Mouse (Mus musculus) neural tube, embryonic 14.5 days (tissue): ENCODE measurements around the gene Olfr1258. TPM values are rescaled to one million over a fixed set of nuclear protein-coding genes. Genes with fewer than 3 reads are reported as not detected.
A peak's percentile ranks its signal among the peaks of the same experiment; 100 is the strongest.
"Not testable (repeated sequence)": the region's sequence is repeated elsewhere in the genome, so short reads cannot be mapped to it uniquely, and the experiment has no call there.

ENCODE experiments used
- ATAC-seq: fragments of 200-750 bp; cut with Nextera tagmentation; 2 replicates; pipeline ENCODE4 v1.8.0; 2017; ENCODE audit warnings: low read depth, mild to moderate bottlenecking, moderate TSS enrichment, moderate library complexity
- H3K27ac ChIP-seq: fragments of 300-500 bp; sonication (generic); 2 replicates; pipeline ENCODE4 v1.5.1; 2014; ENCODE audit warnings: low read depth, mild to moderate bottlenecking, control low read depth, low read length, moderate library complexity, mixed read lengths
- H3K27me3 ChIP-seq: fragments of 300-500 bp; sonication (generic); 2 replicates; pipeline ENCODE4 v1.6.1; 2014; ENCODE audit warnings: low read length; ENCODE audit not compliant: control insufficient read depth, insufficient read depth
- H3K36me3 ChIP-seq: fragments of 300-500 bp; sonication (generic); 2 replicates; pipeline ENCODE4 v1.6.1; 2014; ENCODE audit warnings: low read length, mixed read lengths; ENCODE audit not compliant: control insufficient read depth, insufficient read depth
- H3K4me1 ChIP-seq: fragments of 300-500 bp; sonication (generic); 2 replicates; pipeline ENCODE4 v1.6.1; 2014; ENCODE audit warnings: low read length; ENCODE audit not compliant: control insufficient read depth, insufficient read depth
- H3K4me2 ChIP-seq: fragments of 300-500 bp; sonication (generic); 2 replicates; pipeline ENCODE4 v1.6.1; 2014; ENCODE audit warnings: mild to moderate bottlenecking, low read depth, low read length, control low read depth
- H3K4me3 ChIP-seq: fragments of 300-500 bp; sonication (generic); 2 replicates; pipeline ENCODE4 v1.5.1; 2014; ENCODE audit warnings: low read depth, low read length, control low read depth, mixed read lengths
- H3K9ac ChIP-seq: fragments of 300-500 bp; sonication (generic); replicated peaks from 2 replicates; pipeline ENCODE4 v1.6.1; 2014; ENCODE audit warnings: low read depth, mild to moderate bottlenecking, control low read depth, low read length, mixed read lengths
- H3K9me3 ChIP-seq: fragments of 300-500 bp; sonication (generic); 2 replicates; pipeline ENCODE4 v1.6.1; 2016; ENCODE audit warnings: low read length; ENCODE audit not compliant: control insufficient read depth
- WGBS: fragments of 180-500 bp; shearing (Covaris S2); extraction: QIAGEN DNeasy Blood & Tissue Kit; methylation state at CpG from one replicate; pipeline ENCODE4 v1.1.7; 2014; 5-methylcytosine and 5-hydroxymethylcytosine counted together
- polyA plus RNA-seq: library from polyadenylated mRNA; unstranded; fragments of >200 nt; fragmentation: Nextera tagmentation; extraction: Ambion mirVana; gene quantifications from 2 replicates; pipeline ENCODE4 v1.2.1, GENCODE M21; 2014

Gene Olfr1258
- polyA plus RNA-seq, result not detected in 2 replicates

DNA sequence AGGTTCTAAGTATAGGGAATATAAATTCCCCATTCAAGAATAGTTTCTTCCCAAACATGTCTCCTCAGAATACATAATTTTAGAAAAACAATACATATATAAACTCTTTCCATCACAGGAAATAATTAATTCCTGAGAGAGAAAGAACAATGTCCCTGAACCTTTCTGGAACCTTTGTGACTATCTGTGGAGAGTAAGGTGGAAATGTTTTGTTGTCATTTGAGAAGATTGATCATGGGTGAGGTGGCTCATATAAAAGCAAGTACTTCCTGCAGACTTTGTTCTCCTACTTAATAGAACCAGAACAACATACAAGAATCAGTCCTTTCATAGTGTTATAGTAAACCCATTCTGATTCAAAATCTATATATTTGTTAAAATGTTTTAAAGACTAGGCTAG, at the start of gene Olfr1258:
Gene Olfr1258, plus strand, starts transcription at position 301 of the 400 bp plus-strand sequence.
- Histone ChIP-seq H3K4me2 (no peak within 1 kb of the TSS), H3K36me3 (no peaks in the 10 kb centered on the region), H3K9me3 (no peaks in the 10 kb centered on the region), H3K27me3 (no peaks in the 10 kb centered on the region), H3K4me3 (no peak within 1 kb of the TSS), H3K27ac (no peak within 1 kb of the TSS), H3K4me1 (no peaks in the 10 kb centered on the region), H3K9ac (no peak within 1 kb of the TSS)
- no peak for ATAC-seq

DNA sequence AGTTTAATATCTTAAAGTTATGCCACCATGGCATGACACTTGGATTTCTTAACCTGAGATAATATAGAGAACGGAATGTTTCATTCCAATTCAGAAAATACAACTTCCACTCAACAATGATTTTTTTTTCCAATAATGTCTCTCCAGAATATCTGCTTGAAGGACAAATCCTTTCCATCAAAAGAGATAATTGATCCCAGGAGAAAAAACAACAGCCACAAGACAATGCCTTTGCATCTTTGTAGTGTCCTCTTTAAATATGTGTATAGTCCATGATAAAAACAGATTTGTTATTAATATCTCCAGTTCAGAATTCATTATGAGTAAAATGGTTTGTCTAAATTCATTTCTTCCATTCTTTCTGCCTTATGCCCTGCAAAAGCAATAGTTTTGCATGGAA, 49.0 kb upstream of the Olfr1258 start, which contains the start of gene Olfr1257:
Gene Olfr1257, plus strand, starts transcription at position 301 of the 400 bp plus-strand sequence.
- Histone ChIP-seq H3K9ac (no peak within 1 kb of the TSS), H3K27me3 (no peaks in the 10 kb centered on the region), H3K36me3 (no peaks in the 10 kb centered on the region), H3K4me3 (no peak within 1 kb of the TSS), H3K27ac (no peak within 1 kb of the TSS), H3K9me3 (no peaks in the 10 kb centered on the region), H3K4me2 (no peak within 1 kb of the TSS), H3K4me1 (no peaks in the 10 kb centered on the region)
- 93% methylated on average over 1 of the region's 1 CpGs for WGBS
- no peak for ATAC-seq

DNA sequence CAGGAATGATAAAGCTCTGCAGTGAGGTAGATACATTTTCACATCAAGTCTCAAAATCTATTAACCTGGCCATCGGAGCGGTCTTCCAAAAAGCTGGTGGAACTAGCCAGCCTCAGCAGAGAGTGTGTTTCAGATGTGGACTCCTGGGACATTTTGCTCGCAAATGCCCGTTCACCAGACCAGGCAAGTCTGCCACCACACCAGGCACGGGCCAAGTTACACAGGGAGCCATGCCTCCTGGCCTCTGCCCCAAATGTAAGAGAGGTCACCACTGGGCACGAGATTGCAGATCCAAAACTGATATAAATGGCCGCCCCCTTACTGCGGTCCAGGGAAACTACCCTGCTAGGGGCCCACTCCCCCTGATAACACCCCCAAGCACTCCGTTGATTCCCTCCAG, 14.5 kb upstream of the Olfr1258 start:
- not testable (repeated sequence) for H3K4me1 ChIP-seq, H3K27ac ChIP-seq, ATAC-seq, H3K4me3 ChIP-seq, H3K4me2 ChIP-seq, H3K9me3 ChIP-seq, H3K27me3 ChIP-seq, H3K9ac ChIP-seq, H3K36me3 ChIP-seq
- 91% methylated on average over 9 of the region's 9 CpGs for WGBS

DNA sequence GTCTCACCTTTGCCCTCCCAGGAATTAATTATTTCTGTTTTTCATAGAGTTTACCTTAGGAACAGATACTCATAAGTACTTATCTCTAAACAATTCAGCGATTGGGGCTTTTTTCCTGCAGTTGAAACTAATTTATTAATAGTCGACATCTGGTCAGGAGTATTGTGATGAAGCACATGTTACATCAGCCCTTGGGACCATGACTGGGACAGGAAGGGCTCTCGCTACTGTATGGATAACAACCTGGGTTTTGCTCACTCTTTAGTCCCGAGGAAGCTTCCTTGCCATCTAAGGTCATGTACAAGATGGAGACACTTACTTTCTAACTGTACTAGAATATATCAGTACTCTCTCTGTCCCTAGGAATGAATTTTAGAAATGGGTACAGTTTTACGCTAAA, 21.5 kb downstream of the Olfr1258 start, which contains the start of gene Olfr1259:
Gene Olfr1259, minus strand, starts transcription at position 101 of the 400 bp plus-strand sequence.
- Histone ChIP-seq H3K4me3 (no peak within 1 kb of the TSS), H3K4me1 (no peaks in the 10 kb centered on the region), H3K9me3 (no peaks in the 10 kb centered on the region), H3K4me2 (no peak within 1 kb of the TSS), H3K27me3 (no peaks in the 10 kb centered on the region), H3K9ac (no peak within 1 kb of the TSS), H3K27ac (no peak within 1 kb of the TSS), H3K36me3 (no peaks in the 10 kb centered on the region)
- WGBS, result 89% methylated on average over 5 of the region's 5 CpGs
- no peak for ATAC-seq

DNA sequence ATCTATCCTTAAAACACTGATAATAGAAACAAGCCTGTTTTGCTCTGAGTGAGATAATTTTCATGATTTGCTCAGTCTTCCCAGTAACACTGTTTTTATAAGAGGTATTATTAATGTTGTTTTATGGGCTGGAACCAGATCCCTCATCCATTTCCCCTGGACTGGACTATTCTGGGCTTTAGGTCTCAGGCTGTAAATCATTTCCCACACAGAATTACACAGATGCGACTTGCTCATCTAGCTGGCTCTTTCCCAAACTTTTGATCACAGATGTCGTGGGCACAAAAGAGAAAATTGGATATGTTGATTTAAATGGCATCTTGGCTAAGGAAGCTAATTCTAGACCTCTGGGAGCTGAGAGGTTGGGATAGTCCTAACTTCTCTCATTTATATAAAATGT, 47.1 kb downstream of the Olfr1258 start, which contains the start of gene Olfr1260:
Gene Olfr1260, plus strand, starts transcription at position 157 of the 400 bp plus-strand sequence.
- Histone ChIP-seq H3K4me1 (no peaks in the 10 kb centered on the region), H3K27ac (no peak within 1 kb of the TSS), H3K9me3 (no peaks in the 10 kb centered on the region), H3K27me3 (no peaks in the 10 kb centered on the region), H3K36me3 (no peaks in the 10 kb centered on the region), H3K4me3 (no peak within 1 kb of the TSS), H3K9ac (no peak within 1 kb of the TSS), H3K4me2 (no peak within 1 kb of the TSS)
- ATAC-seq, result peak; percentile 61; the same call in 1 of the 2 replicates
- WGBS, result 39% methylated on average over 2 of the region's 2 CpGs

DNA sequence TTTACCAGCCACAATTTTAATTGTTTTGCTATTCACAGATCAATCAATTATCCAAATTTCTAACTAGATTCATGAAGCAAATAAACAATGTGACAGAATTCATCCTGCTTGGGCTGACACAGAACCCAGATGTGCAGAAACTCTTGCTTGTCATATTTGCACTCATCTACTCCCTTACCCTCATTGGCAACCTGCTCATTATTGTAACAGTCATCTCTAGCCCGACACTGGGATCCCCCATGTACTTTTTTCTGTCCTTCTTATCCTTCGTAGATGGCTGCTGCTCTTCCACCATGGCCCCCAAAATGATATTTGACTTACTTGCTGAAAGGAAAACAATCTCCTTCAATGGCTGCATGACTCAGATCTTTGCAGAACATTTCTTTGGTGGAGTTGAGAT, 50.6 kb downstream of the Olfr1258 start:
- H3K36me3 ChIP-seq, result no peaks in the 10 kb centered on the region
- no peak for ATAC-seq
- H3K4me2 ChIP-seq, result no peak overlapping the region
- 92% methylated on average over 2 of the region's 2 CpGs for WGBS
- H3K4me3 ChIP-seq, result no peak overlapping the region
- no peak overlapping the region for H3K9ac ChIP-seq
- H3K27me3 ChIP-seq, result no peaks in the 10 kb centered on the region
- no peak overlapping the region for H3K27ac ChIP-seq
- no peaks in the 10 kb centered on the region for H3K4me1 ChIP-seq
- no peaks in the 10 kb centered on the region for H3K9me3 ChIP-seq

Other genes with a start within 250 kb of the Olfr1258 start
- not detected in 2 replicates for gene Olfr1252, start 202.3 kb upstream of the Olfr1258 start, polyA plus RNA-seq
- not detected in 2 replicates for gene Olfr1253, start 170.2 kb upstream of the Olfr1258 start, polyA plus RNA-seq
- not detected in 2 replicates for gene Olfr1254, start 133.7 kb upstream of the Olfr1258 start, polyA plus RNA-seq
- not detected in 2 replicates for gene Olfr1255, start 115.3 kb upstream of the Olfr1258 start, polyA plus RNA-seq
- not detected in 2 replicates for gene Olfr1256, start 85.8 kb upstream of the Olfr1258 start, polyA plus RNA-seq
- gene Olfr48, start 79.1 kb upstream of the Olfr1258 start, polyA plus RNA-seq, result not detected in 2 replicates
- not detected in 2 replicates for gene Olfr1257, start 48.9 kb upstream of the Olfr1258 start, polyA plus RNA-seq
- gene Olfr1259, start 21.4 kb downstream of the Olfr1258 start, polyA plus RNA-seq, result not detected in 2 replicates
- gene Olfr1260, start 47.0 kb downstream of the Olfr1258 start, polyA plus RNA-seq, result 0.47 TPM in 1 of 2 replicates, not detected in the other
- gene Olfr1261, start 63.9 kb downstream of the Olfr1258 start, polyA plus RNA-seq, result not detected in 2 replicates
- gene Olfr1262, start 72.8 kb downstream of the Olfr1258 start, polyA plus RNA-seq, result not detected in 2 replicates
- gene Olfr1263, start 84.8 kb downstream of the Olfr1258 start, polyA plus RNA-seq, result not detected in 2 replicates
- not detected in 2 replicates for gene Olfr1264, start 98.3 kb downstream of the Olfr1258 start, polyA plus RNA-seq
- gene Olfr1265, start 108.0 kb downstream of the Olfr1258 start, polyA plus RNA-seq, result not detected in 2 replicates
- not detected in 2 replicates for gene Olfr140, start 136.3 kb downstream of the Olfr1258 start, polyA plus RNA-seq
- not detected in 2 replicates for gene Olfr1269, start 194.1 kb downstream of the Olfr1258 start, polyA plus RNA-seq
- not detected in 2 replicates for gene Olfr32, start 215.0 kb downstream of the Olfr1258 start, polyA plus RNA-seq
- not detected in 2 replicates for gene Olfr1270, start 225.8 kb downstream of the Olfr1258 start, polyA plus RNA-seq